Mouse (Mus musculus) limb, embryonic 12.5 days (tissue): ENCODE measurements around the gene Sv2c. TPM values are rescaled to one million over a fixed set of nuclear protein-coding genes. Genes with fewer than 3 reads are reported as not detected.

Experiments used
- ATAC-seq: fragments of 200-750 bp; cut with Nextera tagmentation; 2 replicates; pipeline ENCODE4 v1.8.0; 2017; ENCODE audit warnings: low read depth, moderate TSS enrichment; ENCODE audit not compliant: insufficient number of reproducible peaks, insufficient read depth, low FRiP score, low TSS enrichment
- H3K27ac ChIP-seq: fragments of 300-500 bp; sonication (generic); 2 replicates; pipeline ENCODE4 v1.5.1; 2016; ENCODE audit warnings: mild to moderate bottlenecking, moderate library complexity
- H3K27me3 ChIP-seq: fragments of 300-500 bp; sonication (generic); 2 replicates; pipeline ENCODE4 v1.6.1; 2016; ENCODE audit warnings: mild to moderate bottlenecking, moderate library complexity
- H3K36me3 ChIP-seq: fragments of 300-500 bp; sonication (generic); 2 replicates; pipeline ENCODE4 v1.6.1; 2016; ENCODE audit warnings: mild to moderate bottlenecking, moderate library complexity
- H3K4me1 ChIP-seq: fragments of 300-500 bp; sonication (generic); replicated peaks from 2 replicates; pipeline ENCODE4 v1.6.1; 2016
- H3K4me2 ChIP-seq: fragments of 300-500 bp; sonication (generic); 2 replicates; pipeline ENCODE4 v1.6.1; 2016; ENCODE audit warnings: mild to moderate bottlenecking, moderate library complexity
- H3K4me3 ChIP-seq: fragments of 300-500 bp; sonication (generic); replicated peaks from 2 replicates; pipeline ENCODE4 v1.5.1; 2016; ENCODE audit warnings: mild to moderate bottlenecking
- H3K9ac ChIP-seq: fragments of 300-500 bp; sonication (generic); replicated peaks from 2 replicates; pipeline ENCODE4 v1.6.1; 2016; ENCODE audit warnings: mild to moderate bottlenecking, moderate library complexity
- H3K9me3 ChIP-seq: fragments of 300-500 bp; sonication (generic); 2 replicates; pipeline ENCODE4 v1.6.1; 2016; ENCODE audit warnings: mild to moderate bottlenecking, moderate library complexity
- WGBS: fragments of 180-500 bp; shearing (Covaris S2); methylation state at CpG from one replicate; pipeline ENCODE4 v1.1.7; 2016; 5-methylcytosine and 5-hydroxymethylcytosine counted together
- polyA plus RNA-seq: library from polyadenylated mRNA; unstranded; fragments of >200 nt; fragmentation: Nextera tagmentation; extraction: Ambion mirVana; gene quantifications from 2 replicates; pipeline ENCODE4 v1.2.1, GENCODE M21; 2016

Sv2c gene
- polyA plus RNA-seq, 1 experiment from 2014 or later: 1.5 TPM

DNA sequence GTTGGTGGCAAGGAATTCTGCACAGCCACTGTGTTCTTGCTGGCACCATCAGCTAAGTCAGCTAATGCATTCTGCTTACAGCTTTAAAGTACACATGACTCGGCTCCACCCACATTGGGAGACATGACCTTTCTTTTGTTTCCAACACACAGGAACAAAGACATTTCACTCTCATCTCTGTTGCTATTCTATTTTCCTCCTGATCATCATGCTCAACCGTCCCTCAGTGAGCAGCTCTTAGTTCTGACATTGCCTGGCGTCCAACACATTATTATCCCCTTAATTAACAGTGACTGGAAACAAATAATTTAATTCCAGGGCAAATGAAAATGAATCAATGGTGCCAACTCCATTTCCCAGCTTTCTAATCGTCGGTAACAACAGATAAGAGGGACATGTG, 87.0 kb downstream of the Sv2c start:
- H3K4me1 ChIP-seq: no peaks in the 10 kb centered on the region
- ATAC-seq: no peak
- H3K27ac ChIP-seq: no peak overlapping the region
- WGBS: 74% methylated on average over 5 of the region's 5 CpGs
- no peaks in the 10 kb centered on the region for H3K27me3 ChIP-seq
- H3K36me3 ChIP-seq: no peaks in the 10 kb centered on the region
- no peak overlapping the region for H3K4me3 ChIP-seq
- no peak overlapping the region for H3K4me2 ChIP-seq
- H3K9me3 ChIP-seq: no peaks in the 10 kb centered on the region
- H3K9ac ChIP-seq: no peak overlapping the region

DNA sequence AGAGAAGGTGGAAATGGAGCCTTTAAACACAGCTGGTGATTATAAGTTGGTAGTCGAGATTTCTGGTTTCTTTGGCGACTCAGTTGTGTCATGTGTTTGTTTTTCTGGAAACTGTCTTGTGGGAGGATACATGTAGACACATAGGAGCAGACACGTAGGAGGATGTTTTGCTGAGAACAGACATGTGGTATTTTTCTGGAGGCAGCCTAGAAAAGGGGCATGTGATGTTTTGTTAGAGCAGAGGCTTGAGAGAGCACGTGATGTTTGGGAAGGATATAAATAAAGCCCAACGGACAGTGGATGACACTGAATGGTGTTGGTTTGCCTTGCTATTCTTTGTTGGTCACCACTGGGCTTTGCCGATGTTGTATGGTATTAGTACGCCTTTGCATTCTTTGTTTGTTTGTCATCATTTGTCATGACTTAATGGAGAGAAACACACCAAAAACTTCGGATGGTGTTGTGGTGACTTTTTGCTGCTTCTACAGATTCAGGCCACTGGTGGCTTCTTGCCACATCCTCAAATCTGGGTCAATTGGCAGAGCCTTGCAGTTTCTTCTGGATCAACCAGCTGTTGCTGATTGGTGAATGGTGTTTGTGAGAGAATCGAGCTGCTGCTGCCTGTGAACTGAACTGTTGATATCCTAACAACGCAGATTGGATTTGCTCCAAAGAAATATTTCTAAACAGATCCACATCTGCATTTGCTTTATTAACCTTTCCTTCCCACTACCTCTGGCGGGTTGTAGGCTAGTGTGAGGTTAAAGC, 91.9 kb downstream of the Sv2c start:
- Histone ChIP-seq H3K4me1 (no peaks in the 10 kb centered on the region), H3K27me3 (no peaks in the 10 kb centered on the region), H3K4me2 (no peak overlapping the region), H3K4me3 (no peak overlapping the region), H3K9me3 (no peaks in the 10 kb centered on the region), H3K36me3 (no peaks in the 10 kb centered on the region), H3K27ac (no peak overlapping the region), H3K9ac (no peak overlapping the region)
- WGBS: 82% methylated on average over 11 of the region's 11 CpGs
- no peak for ATAC-seq

DNA sequence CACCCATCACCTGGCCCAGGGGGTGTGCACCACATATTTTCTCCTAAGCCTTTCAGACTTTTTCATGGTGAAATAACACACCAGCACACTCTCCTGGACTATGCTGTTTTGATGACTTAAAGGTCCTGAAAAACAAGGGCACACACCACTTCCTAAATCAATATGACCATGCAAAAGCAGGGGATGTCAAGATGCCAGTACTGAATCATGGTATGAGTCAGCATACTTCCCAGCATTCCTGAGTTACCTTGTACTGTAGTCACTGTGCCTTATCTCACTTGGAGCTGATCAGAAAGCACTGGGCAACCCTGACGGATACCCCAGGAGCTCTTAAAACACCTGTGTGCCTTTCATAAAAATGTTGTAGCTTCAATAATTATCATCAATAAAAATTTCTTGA, 92.8 kb downstream of the Sv2c start:
- Histone ChIP-seq H3K9ac (no peak overlapping the region), H3K9me3 (no peaks in the 10 kb centered on the region), H3K4me2 (no peak overlapping the region), H3K36me3 (no peaks in the 10 kb centered on the region), H3K4me3 (no peak overlapping the region), H3K27ac (no peak overlapping the region), H3K4me1 (no peaks in the 10 kb centered on the region), H3K27me3 (no peaks in the 10 kb centered on the region)
- ATAC-seq: no peak
- WGBS: 71% methylated on average over 1 of the region's 1 CpGs

DNA sequence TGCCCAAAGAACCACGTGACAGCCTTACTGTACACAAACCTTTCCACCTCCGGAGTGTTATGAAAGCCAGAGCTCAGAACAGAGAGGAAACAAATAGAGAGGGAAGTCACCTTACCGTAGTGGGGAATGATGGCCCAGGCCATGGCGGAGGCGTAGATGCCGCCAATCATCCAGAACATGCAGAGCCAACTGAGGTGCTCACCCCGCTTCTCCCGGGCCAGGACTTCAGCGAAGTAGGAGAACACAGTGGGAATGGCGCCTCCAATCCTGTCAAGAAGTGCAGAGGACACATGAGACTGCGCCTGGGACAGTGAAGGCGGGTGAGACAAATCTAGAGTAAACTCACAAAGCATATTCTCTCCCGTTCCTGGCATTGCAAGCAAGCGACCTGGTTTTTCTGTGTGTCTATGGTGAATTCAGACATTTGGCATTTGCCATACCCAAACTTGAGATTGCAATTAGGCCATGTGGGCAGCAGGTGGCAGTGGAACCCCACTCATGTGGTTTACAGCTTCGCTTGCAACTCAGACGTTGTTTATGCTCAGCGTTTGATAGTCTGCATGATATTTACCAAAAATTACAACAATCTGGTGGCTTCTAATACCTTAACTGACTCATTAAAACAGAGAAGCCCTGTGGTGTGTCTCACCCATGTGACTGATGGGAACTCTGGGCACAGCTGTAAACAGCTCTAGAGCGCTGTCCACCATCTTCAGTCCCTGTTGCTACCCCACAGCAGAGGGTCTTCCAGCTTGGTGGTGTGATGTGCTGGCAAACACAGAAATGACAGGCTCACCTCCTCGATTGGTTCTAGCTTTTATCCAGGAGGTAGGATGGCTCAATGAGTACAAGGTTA, 101.8 kb downstream of the Sv2c start:
- Histone ChIP-seq H3K9ac (no peak overlapping the region), H3K4me2 (no peak overlapping the region), H3K9me3 (no peaks in the 10 kb centered on the region), H3K27me3 (no peaks in the 10 kb centered on the region), H3K4me1 (no peaks in the 10 kb centered on the region), H3K27ac (no peak overlapping the region), H3K4me3 (no peak overlapping the region), H3K36me3 (no peaks in the 10 kb centered on the region)
- ATAC-seq: no peak
- 62% methylated on average over 19 of the region's 19 CpGs for WGBS

DNA sequence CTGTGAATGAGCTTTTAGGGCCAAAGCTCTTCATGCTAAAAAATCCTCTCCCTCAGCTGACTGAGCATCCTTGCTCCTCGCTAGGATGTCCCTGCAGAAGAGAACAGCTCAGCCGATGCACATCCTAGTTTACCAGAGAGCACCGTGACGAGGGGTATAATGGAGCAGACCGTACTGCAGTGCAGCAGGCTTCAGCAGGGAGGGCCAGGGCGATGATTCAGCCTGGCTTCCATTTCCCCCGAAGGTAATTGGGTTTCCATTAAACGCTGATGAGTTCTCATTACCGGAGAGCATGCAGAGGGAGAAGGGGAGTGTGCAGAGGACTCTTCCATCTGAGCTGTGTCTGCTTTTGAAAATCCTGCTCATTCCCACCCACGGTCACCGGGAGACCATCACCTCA, 108.5 kb downstream of the Sv2c start:
- Histone ChIP-seq H3K36me3 (no peaks in the 10 kb centered on the region), H3K9me3 (no peaks in the 10 kb centered on the region), H3K27me3 (no peaks in the 10 kb centered on the region), H3K9ac (no peak overlapping the region), H3K4me1 (no peaks in the 10 kb centered on the region), H3K27ac (no peak overlapping the region), H3K4me3 (no peak overlapping the region), H3K4me2 (no peak overlapping the region)
- ATAC-seq: no peak
- 74% methylated on average over 11 of the region's 11 CpGs for WGBS

DNA sequence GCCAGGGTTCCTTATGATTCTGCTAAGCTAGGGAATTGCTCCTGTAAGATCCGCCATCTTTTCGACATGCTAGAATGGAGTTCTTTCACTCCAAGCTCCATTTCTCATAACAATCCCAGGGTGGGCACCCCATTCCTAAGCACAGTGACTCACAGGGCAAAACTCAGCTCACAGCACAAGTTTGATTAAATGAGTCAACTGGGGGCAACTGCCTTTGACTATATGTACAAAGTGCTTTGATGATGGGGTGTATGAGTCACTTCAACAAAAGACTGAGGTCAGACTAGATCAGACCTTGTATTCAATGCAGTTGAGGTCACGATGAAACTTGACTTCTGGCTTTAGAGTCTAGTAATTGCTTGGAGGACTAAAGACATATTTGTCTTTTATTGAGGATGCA, 116.9 kb downstream of the Sv2c start:
- Histone ChIP-seq H3K27me3 (no peaks in the 10 kb centered on the region), H3K9ac (no peak overlapping the region), H3K4me3 (no peak overlapping the region), H3K4me1 (peaks cover 8% of the 10 kb centered on the region; the same call in 1 of the 2 replicates), H3K27ac (no peak overlapping the region), H3K9me3 (no peaks in the 10 kb centered on the region), H3K36me3 (no peaks in the 10 kb centered on the region), H3K4me2 (no peak overlapping the region)
- ATAC-seq: no peak
- WGBS: 96% methylated on average over 3 of the region's 3 CpGs

DNA sequence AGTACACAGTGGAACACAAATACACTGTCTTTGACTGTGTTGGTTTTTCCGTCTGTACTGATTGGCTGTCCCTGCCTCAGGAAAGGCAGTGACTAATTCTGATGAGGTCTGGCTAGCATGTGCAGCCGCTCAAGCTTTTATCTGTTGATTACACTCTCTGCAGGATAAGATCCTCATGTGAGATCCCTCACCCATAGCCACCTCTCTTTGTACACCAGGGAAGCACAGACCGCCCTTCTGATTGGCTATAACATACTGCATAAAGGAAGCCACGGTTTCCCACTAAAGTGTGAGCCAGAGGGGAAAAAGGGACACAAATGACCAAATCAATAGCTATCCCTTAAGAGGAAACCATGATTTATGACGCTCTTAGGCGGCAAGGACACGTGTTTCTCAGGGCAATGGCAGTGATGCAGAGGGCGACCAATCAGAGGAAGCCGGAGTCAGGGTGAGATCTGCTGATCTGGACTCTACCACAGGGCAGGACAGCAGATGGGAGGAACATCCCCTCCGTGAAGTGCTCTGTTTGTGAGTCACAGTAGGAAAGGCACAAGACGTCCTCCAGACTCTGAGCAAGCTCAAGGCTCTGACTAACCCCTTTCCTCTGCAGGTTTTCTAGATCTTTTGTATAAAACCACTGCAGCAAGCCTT, 121.4 kb downstream of the Sv2c start:
- H3K4me3 ChIP-seq: no peak overlapping the region
- no peak overlapping the region for H3K9ac ChIP-seq
- WGBS: 28% methylated on average over 11 of the region's 11 CpGs
- H3K27ac ChIP-seq: no peak overlapping the region
- no peak overlapping the region; the same call in 1 of the 2 replicates for H3K4me2 ChIP-seq
- H3K27me3 ChIP-seq: no peaks in the 10 kb centered on the region
- H3K4me1 ChIP-seq: peaks cover 8% of the 10 kb centered on the region; the same call in 1 of the 2 replicates
- no peaks in the 10 kb centered on the region for H3K9me3 ChIP-seq
- H3K36me3 ChIP-seq: no peaks in the 10 kb centered on the region
- ATAC-seq: no peak

DNA sequence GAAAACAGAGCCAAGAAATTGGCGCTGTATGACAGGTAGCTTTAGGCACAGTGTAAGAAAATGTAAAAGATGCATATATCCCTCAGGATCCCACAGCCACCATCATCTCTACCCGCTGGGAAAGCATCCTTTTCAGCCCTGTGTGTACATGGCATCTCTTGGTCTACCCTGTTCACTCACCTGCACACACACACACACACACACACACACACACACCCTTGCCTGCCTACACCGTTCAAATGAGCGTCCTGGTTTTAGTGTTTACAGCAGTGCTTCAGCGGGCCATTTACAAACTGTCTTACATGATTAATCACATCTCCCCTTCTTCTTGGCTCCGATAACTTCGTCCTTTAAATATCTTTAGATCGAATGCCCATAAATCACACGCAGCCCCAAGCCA, 123.4 kb downstream of the Sv2c start:
- Histone ChIP-seq H3K4me1 (peaks cover 8% of the 10 kb centered on the region; the same call in 1 of the 2 replicates), H3K4me2 (no peak overlapping the region), H3K36me3 (no peaks in the 10 kb centered on the region), H3K9ac (no peak overlapping the region), H3K27me3 (no peaks in the 10 kb centered on the region), H3K27ac (no peak overlapping the region), H3K4me3 (no peak overlapping the region), H3K9me3 (no peaks in the 10 kb centered on the region)
- WGBS: 72% methylated on average over 9 of the region's 9 CpGs
- ATAC-seq: no peak

DNA sequence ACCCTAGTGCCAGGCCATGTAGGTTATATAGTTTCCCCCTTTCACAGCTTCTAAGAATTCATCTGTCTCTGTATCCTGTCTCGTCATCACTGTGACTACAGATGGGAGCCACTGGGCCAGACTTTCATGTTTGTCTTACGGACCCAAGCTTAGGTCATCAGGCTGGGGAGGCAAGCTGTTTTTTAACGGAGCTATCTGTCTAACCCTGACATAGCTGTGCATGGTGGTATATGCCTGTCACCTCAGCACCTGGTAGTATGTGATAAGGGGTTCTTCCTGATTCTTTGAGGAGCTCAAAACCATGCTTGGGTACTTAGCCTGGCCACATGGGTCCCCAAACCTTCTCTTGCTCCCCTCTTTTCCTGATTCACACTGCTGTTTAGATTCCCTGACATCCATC, 124.2 kb downstream of the Sv2c start:
- no peak for ATAC-seq
- no peak overlapping the region for H3K9ac ChIP-seq
- peaks cover 8% of the 10 kb centered on the region; the same call in 1 of the 2 replicates for H3K4me1 ChIP-seq
- no peak overlapping the region for H3K4me2 ChIP-seq
- no peaks in the 10 kb centered on the region for H3K36me3 ChIP-seq
- H3K9me3 ChIP-seq: no peaks in the 10 kb centered on the region
- H3K4me3 ChIP-seq: no peak overlapping the region
- H3K27ac ChIP-seq: no peak overlapping the region
- WGBS: 78% methylated on average over 3 of the region's 3 CpGs
- H3K27me3 ChIP-seq: no peaks in the 10 kb centered on the region

DNA sequence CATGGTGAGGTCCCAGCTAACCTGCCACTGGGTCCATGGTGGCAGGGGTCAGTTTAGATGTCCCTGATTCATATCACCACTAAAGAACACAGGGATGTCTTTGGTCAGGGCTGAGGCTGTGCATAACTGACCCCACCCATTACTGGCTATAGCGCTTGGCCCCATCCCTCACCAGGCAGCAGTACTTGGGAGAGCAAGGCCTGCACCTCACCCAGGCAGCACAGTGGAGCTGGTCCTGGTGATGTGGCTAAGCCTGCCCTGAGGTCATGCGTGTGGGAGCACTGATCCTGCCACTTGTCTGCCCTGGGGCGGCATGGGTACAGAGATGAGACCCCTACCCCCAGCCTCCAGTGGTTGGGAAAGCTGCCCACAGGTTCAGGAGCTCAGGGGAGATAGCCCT, 128.8 kb downstream of the Sv2c start:
- Histone ChIP-seq H3K27me3 (no peaks in the 10 kb centered on the region; the same call in 1 of the 2 replicates), H3K27ac (no peak overlapping the region), H3K9ac (no peak overlapping the region), H3K36me3 (no peaks in the 10 kb centered on the region), H3K4me3 (no peak overlapping the region), H3K9me3 (no peaks in the 10 kb centered on the region), H3K4me2 (no peak overlapping the region), H3K4me1 (peaks cover 12% of the 10 kb centered on the region)
- ATAC-seq: 0 out of 2 replicates have a peak, but pooled peaks have one; percentile 29
- 88% methylated on average over 3 of the region's 3 CpGs for WGBS

DNA sequence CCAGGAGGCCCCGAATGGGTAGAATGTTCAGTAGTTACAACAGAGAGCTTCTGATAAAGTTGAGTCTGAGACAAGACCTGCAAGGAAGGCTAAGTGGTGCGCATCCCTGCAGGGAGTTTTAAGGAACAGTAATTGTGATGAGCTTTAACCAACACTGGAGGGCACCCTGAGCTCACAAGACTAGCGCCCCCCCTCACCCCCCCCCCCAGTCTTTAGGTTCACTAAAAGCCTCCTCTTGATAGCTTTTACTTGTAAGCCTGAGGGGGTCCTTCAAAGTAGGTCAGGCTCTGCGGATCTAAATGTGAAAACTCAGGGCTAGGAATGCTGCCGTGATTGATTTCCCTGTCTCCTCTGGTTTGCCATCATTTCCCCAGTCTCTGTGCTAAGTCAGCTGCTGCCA, 129.9 kb downstream of the Sv2c start:
- Histone ChIP-seq H3K9ac (no peak overlapping the region), H3K27ac (no peak overlapping the region), H3K4me3 (no peak overlapping the region), H3K36me3 (no peaks in the 10 kb centered on the region), H3K4me2 (no peak overlapping the region), H3K9me3 (no peaks in the 10 kb centered on the region), H3K27me3 (no peaks in the 10 kb centered on the region; the same call in 1 of the 2 replicates), H3K4me1 (peaks cover 12% of the 10 kb centered on the region)
- WGBS: 38% methylated on average over 5 of the region's 5 CpGs
- ATAC-seq: no peak
